Mouse (Mus musculus) thymus, postnatal 4 days (tissue): Measurements from ENCODE around the gene Acot10.
"Not testable (repeated sequence)": the region's sequence is repeated elsewhere in the genome, so short reads cannot be mapped to it uniquely, and the experiment has no call there.

Experiments used
- DNase-seq: peaks from one replicate; pipeline ENCODE4 v3.0.0; 2021

Acot10 gene

GRCm38 (mm10) chr15:20666650-20667049 lies at the start of gene Acot10:
Gene Acot10, minus strand, starts transcription at chr15:20666750.
- DNase-seq = no peak

GRCm38 (mm10) chr15:20711859-20712258 lies 45.3 kb upstream of the Acot10 start:
- no peak for DNase-seq

- DNase-seq = no peak
Observed at GRCm38 (mm10) chr15:20696229-20696628, 29.7 kb upstream of the Acot10 start.

- no peak for DNase-seq
Observed at GRCm38 (mm10) chr15:20684200-20684599, 17.6 kb upstream of the Acot10 start.

GRCm38 (mm10) chr15:20682719-20683118 lies 16.2 kb upstream of the Acot10 start:
- DNase-seq = no peak

GRCm38 (mm10) chr15:20669507-20669906 lies 3.0 kb upstream of the Acot10 start:
- DNase-seq = not testable (repeated sequence)

- no peak for DNase-seq
Observed at GRCm38 (mm10) chr15:20667989-20668388, 1.4 kb upstream of the Acot10 start.

GRCm38 (mm10) chr15:20667350-20667749 lies 800 bp upstream of the Acot10 start:
- no peak for DNase-seq

GRCm38 (mm10) chr15:20660221-20660620 lies 6.3 kb downstream of the Acot10 start:
- no peak for DNase-seq

- DNase-seq = no peak
Observed at GRCm38 (mm10) chr15:20642905-20643414, 23.6 kb downstream of the Acot10 start.

- no peak for DNase-seq
Observed at GRCm38 (mm10) chr15:20639155-20639554, 27.4 kb downstream of the Acot10 start.

GRCm38 (mm10) chr15:20634593-20634992 lies 32.0 kb downstream of the Acot10 start:
- no peak for DNase-seq
